Mouse (Mus musculus) left cerebral cortex, adult 8-10 months (tissue): ENCODE measurements around the gene Spert. TPM values are rescaled to one million over a fixed set of nuclear protein-coding genes. Genes with fewer than 3 reads are reported as not detected.

Experiments used
- total RNA-seq, 4 experiments: library from RNA; stranded (reverse); gene quantifications; 2 replicates each; pipeline ENCODE4 v1.2.4; 2022

Spert gene
- total RNA-seq, 4 experiments from 2014 or later: not detected

Other genes with a start within 250 kb of the Spert start
- 1 to 10 TPM; 4.3 to 5.5 (median 5.4) TPM for gene Siah3, start 137.1 kb downstream of the Spert start, total RNA-seq
- not detected for gene Erich6b, start 49.1 kb upstream of the Spert start, total RNA-seq
- 10 to 100 TPM; 24.7 to 26.2 (median 25.5) TPM for gene Cog3, start 161.4 kb upstream of the Spert start, total RNA-seq
- gene Slc25a30, start 193.9 kb upstream of the Spert start, total RNA-seq: 10 to 100 TPM; 10.4 to 15.2 (median 13.0) TPM